Mouse (Mus musculus): ENCODE measurements around the gene P4ha1. TPM values are rescaled to one million over a fixed set of nuclear protein-coding genes. Genes with fewer than 3 reads are reported as not detected.
"Not testable (repeated sequence)": the region's sequence is repeated elsewhere in the genome, so short reads cannot be mapped to it uniquely, and the experiment has no call there.

Gene P4ha1
- polyA plus RNA-seq, 1 experiment from 2014 or later = 42.6 TPM

GRCm38 (mm10) chr10:59358744-59359143 lies 35.6 kb downstream of the P4ha1 start:
- Histone ChIP-seq H3K9me3 (no peaks in the 10 kb centered on the region), H3K27me3 (replicated peaks) (no peaks in the 10 kb centered on the region), H3K4me2 (replicated peaks) (no peak overlapping the region), H3K9ac (no peak overlapping the region), H3K36me3 (peaks cover 45% of the 10 kb centered on the region), H3K4me1 (no peaks in the 10 kb centered on the region), H3K4me3 (no peak overlapping the region), H3K27ac (no peak overlapping the region)
- WGBS = 91% methylated on average over 4 of the region's 4 CpGs
- no peak for ATAC-seq (ENCODE audit: low FRiP score, low read depth)

DNA sequence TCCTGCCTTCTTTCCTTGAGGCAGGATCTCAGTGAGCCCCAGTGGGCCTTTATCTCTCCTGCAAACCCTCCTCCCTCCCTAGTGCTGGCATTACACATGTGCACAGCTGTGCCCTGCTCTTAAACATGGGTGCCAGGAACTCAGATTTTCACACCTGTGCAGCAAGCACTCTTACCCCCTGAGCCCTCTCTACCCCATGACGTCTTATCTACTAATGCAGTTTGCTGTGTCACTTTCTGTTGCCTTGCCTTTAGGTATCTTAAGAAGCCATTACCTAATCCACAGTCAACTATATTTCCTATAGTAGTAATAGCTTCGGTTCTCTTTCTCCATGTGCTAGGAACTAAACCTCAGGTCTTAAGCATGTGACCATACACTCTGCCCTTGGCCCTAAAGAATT lies 40.1 kb downstream of the P4ha1 start:
- Histone ChIP-seq H3K9ac (no peak overlapping the region), H3K27ac (no peak overlapping the region), H3K27me3 (replicated peaks) (no peaks in the 10 kb centered on the region), H3K36me3 (peaks cover 68% of the 10 kb centered on the region), H3K4me1 (no peaks in the 10 kb centered on the region), H3K9me3 (no peaks in the 10 kb centered on the region), H3K4me3 (no peak overlapping the region), H3K4me2 (replicated peaks) (no peak overlapping the region)
- no peak for ATAC-seq (ENCODE audit: low FRiP score, low read depth)
- 97% methylated on average over 2 of the region's 2 CpGs for WGBS

GRCm38 (mm10) chr10:59364551-59364950 lies 41.5 kb downstream of the P4ha1 start:
- 91% methylated on average over 3 of the region's 3 CpGs for WGBS
- no peak overlapping the region for H3K4me3 ChIP-seq
- H3K36me3 ChIP-seq = peaks cover 80% of the 10 kb centered on the region

GRCm38 (mm10) chr10:59365804-59366589 lies 42.9 kb downstream of the P4ha1 start:
- Histone ChIP-seq H3K36me3 (peaks cover 88% of the 10 kb centered on the region), H3K9me3 (no peaks in the 10 kb centered on the region), H3K4me2 (replicated peaks) (no peak overlapping the region), H3K27me3 (replicated peaks) (no peaks in the 10 kb centered on the region), H3K4me3 (no peak overlapping the region), H3K27ac (no peak overlapping the region), H3K4me1 (no peaks in the 10 kb centered on the region), H3K9ac (no peak overlapping the region)
- no peak for ATAC-seq (ENCODE audit: low FRiP score, low read depth)
- 81% methylated on average over 5 of the region's 5 CpGs for WGBS

More at GRCm38 (mm10) chr10:59364551-59364950, 41.5 kb downstream of the P4ha1 start:
- no peaks in the 10 kb centered on the region for H3K9me3 ChIP-seq
- H3K9ac ChIP-seq = no peak overlapping the region
- H3K27ac ChIP-seq = no peak overlapping the region
- no peaks in the 10 kb centered on the region for H3K4me1 ChIP-seq
- no peaks in the 10 kb centered on the region for H3K27me3 ChIP-seq (replicated peaks)
- H3K4me2 ChIP-seq (replicated peaks) = no peak overlapping the region
- no peak for ATAC-seq (ENCODE audit: low FRiP score, low read depth)

DNA sequence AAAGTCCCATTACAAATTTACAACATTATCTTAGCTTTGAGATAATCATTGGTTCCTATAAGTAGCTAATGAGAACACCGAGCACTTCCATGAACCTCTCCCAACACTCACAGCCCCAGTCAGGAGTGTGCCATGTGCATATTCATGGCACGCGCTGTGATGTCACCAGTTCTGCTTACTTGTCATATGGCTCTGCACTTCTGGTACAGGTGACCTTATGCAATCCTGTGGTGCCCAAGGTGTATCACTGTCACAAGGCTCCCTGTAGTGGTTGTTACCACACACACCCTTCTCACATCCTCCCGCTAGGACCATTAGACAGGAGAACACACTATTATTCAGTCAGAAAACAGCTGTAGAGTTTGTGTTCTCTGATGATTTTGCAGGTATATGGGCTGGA lies 43.6 kb downstream of the P4ha1 start:
- H3K36me3 ChIP-seq = peaks cover 86% of the 10 kb centered on the region
- no peak overlapping the region for H3K27ac ChIP-seq
- no peak for ATAC-seq (ENCODE audit: low FRiP score, low read depth)
- no peaks in the 10 kb centered on the region for H3K9me3 ChIP-seq
- no peaks in the 10 kb centered on the region for H3K27me3 ChIP-seq (replicated peaks)
- H3K4me2 ChIP-seq (replicated peaks) = no peak overlapping the region
- WGBS = 95% methylated on average over 4 of the region's 4 CpGs
- no peaks in the 10 kb centered on the region for H3K4me1 ChIP-seq
- no peak overlapping the region for H3K9ac ChIP-seq
- no peak overlapping the region for H3K4me3 ChIP-seq

DNA sequence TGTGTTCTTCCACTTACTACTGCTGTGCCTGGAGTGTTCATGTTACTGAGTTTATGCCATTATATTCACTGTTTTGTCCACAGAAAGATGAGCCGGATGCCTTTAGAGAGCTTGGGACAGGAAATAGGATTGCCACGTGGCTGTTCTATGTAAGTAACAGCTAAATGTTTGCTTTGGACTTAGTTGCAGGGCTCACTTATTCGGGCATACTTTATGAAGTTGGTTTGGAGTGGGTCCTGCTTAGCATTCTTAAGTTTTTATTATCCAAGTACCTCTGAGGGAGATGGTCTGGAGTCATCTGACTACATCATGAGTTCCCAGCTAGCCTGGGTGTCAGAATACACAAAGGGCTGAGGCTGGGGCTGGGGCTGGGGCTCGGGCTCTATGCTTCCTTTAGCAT lies 44.1 kb downstream of the P4ha1 start:
- 94% methylated on average over 4 of the region's 4 CpGs for WGBS
- Histone ChIP-seq H3K9ac (no peak overlapping the region), H3K27me3 (replicated peaks) (no peaks in the 10 kb centered on the region), H3K4me2 (replicated peaks) (no peak overlapping the region), H3K4me1 (no peaks in the 10 kb centered on the region), H3K27ac (no peak overlapping the region), H3K36me3 (peaks cover 85% of the 10 kb centered on the region), H3K9me3 (no peaks in the 10 kb centered on the region), H3K4me3 (no peak overlapping the region)
- no peak for ATAC-seq (ENCODE audit: low FRiP score, low read depth)

- 91% methylated on average over 8 of the region's 8 CpGs for WGBS
- Histone ChIP-seq H3K4me2 (replicated peaks) (no peak overlapping the region), H3K27me3 (replicated peaks) (no peaks in the 10 kb centered on the region), H3K9me3 (no peaks in the 10 kb centered on the region), H3K4me1 (no peaks in the 10 kb centered on the region), H3K36me3 (peaks cover 82% of the 10 kb centered on the region), H3K27ac (no peak overlapping the region), H3K4me3 (no peak overlapping the region), H3K9ac (no peak overlapping the region)
- no peak for ATAC-seq (ENCODE audit: low FRiP score, low read depth)
These were observed 45.6 kb downstream of the P4ha1 start for GRCm38 (mm10) chr10:59368729-59369128.

GRCm38 (mm10) chr10:59369426-59369825 lies 46.3 kb downstream of the P4ha1 start:
- H3K4me1 ChIP-seq = no peaks in the 10 kb centered on the region
- no peak for ATAC-seq (ENCODE audit: low FRiP score, low read depth)
- no peak overlapping the region for H3K4me3 ChIP-seq
- no peaks in the 10 kb centered on the region for H3K27me3 ChIP-seq (replicated peaks)
- H3K36me3 ChIP-seq = peaks cover 81% of the 10 kb centered on the region
- no peak overlapping the region for H3K9ac ChIP-seq
- no peak overlapping the region for H3K4me2 ChIP-seq (replicated peaks)
- H3K9me3 ChIP-seq = no peaks in the 10 kb centered on the region
- H3K27ac ChIP-seq = no peak overlapping the region
- 94% methylated on average over 9 of the region's 9 CpGs for WGBS

- ATAC-seq (ENCODE audit: low FRiP score, low read depth) = no peak
- no peak overlapping the region for H3K27ac ChIP-seq
- no peaks in the 10 kb centered on the region for H3K9me3 ChIP-seq
- H3K4me1 ChIP-seq = 0 out of 2 replicates have a peak, but pooled peaks cover 6% of the 10 kb centered on the region
- H3K4me3 ChIP-seq = no peak overlapping the region
- no peaks in the 10 kb centered on the region for H3K27me3 ChIP-seq (replicated peaks)
- H3K4me2 ChIP-seq (replicated peaks) = no peak overlapping the region
- WGBS = 95% methylated on average over 10 of the region's 10 CpGs
- H3K9ac ChIP-seq = no peak overlapping the region
- peaks cover 12% of the 10 kb centered on the region for H3K36me3 ChIP-seq
These were observed 54.8 kb downstream of the P4ha1 start for GRCm38 (mm10) chr10:59377906-59378305.

- no peak for ATAC-seq (ENCODE audit: low FRiP score, low read depth)
- Histone ChIP-seq H3K4me3 (no peak overlapping the region), H3K27ac (no peak overlapping the region), H3K9ac (no peak overlapping the region), H3K36me3 (peaks cover 8% of the 10 kb centered on the region; the same call in 1 of the 2 replicates), H3K27me3 (replicated peaks) (no peaks in the 10 kb centered on the region), H3K4me2 (replicated peaks) (no peak overlapping the region), H3K4me1 (0 out of 2 replicates have a peak, but pooled peaks cover 6% of the 10 kb centered on the region), H3K9me3 (no peaks in the 10 kb centered on the region)
- WGBS = 91% methylated on average over 4 of the region's 4 CpGs
These were observed 55.6 kb downstream of the P4ha1 start for GRCm38 (mm10) chr10:59378728-59379127.

GRCm38 (mm10) chr10:59379927-59380326 lies 56.8 kb downstream of the P4ha1 start:
- Histone ChIP-seq H3K27me3 (replicated peaks) (no peaks in the 10 kb centered on the region), H3K36me3 (no peaks in the 10 kb centered on the region), H3K27ac (no peak overlapping the region), H3K4me2 (replicated peaks) (no peak overlapping the region), H3K9ac (no peak overlapping the region), H3K4me1 (0 out of 2 replicates have a peak, but pooled peaks cover 6% of the 10 kb centered on the region), H3K4me3 (no peak overlapping the region), H3K9me3 (no peaks in the 10 kb centered on the region)
- ATAC-seq (ENCODE audit: low FRiP score, low read depth) = no peak
- 67% methylated on average over 3 of the region's 3 CpGs for WGBS

DNA sequence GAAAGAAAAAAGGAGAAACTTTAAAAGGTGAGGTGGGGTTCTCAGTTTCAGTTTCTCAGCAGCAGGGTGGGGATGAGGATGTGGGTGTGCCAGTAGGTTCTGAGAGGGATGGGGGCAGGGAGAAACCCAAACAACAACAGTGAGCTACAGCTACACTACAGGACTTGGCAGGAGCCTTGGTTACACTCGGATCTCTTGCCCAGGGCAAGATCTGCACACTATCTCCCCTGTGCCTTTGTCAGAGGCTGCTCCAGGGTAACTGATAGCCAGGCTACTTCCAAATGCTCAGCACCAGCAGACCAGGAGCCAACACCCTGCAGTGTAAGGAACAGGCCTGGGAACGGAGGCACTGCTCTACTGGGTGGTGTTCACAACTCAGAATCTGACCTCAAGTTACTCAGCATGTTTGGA lies 57.3 kb downstream of the P4ha1 start:
- H3K9ac ChIP-seq = no peak overlapping the region
- H3K36me3 ChIP-seq = no peaks in the 10 kb centered on the region
- WGBS = 80% methylated on average over 2 of the region's 2 CpGs
- no peak overlapping the region for H3K4me2 ChIP-seq (replicated peaks)
- no peaks in the 10 kb centered on the region for H3K9me3 ChIP-seq
- H3K4me1 ChIP-seq = 0 out of 2 replicates have a peak, but pooled peaks cover 6% of the 10 kb centered on the region
- H3K27me3 ChIP-seq (replicated peaks) = no peaks in the 10 kb centered on the region
- no peak overlapping the region for H3K4me3 ChIP-seq
- no peak overlapping the region for H3K27ac ChIP-seq
- ATAC-seq (ENCODE audit: low FRiP score, low read depth) = no peak

DNA sequence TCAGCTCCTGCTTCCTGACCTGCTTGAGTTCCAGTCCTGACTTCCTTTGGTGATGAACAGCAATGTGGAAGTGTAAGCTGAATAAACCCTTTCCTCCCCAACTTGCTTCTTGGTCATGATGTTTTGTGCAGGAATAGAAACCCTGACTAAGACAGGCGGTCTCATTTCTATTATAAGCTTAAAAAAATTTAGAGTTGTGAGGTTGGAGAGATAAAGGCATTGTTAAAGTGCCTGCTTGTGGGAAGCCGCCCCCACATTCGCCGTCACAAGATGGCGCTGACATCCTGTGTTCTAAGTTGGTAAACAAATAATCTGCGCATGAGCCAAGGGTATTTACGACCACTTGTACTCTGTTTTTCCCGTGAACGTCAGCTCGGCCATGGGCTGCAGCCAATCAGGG lies 58.5 kb downstream of the P4ha1 start:
- H3K27me3 ChIP-seq (replicated peaks); H3K4me2 ChIP-seq (replicated peaks); H3K9me3 ChIP-seq; ATAC-seq (ENCODE audit: low FRiP score, low read depth); H3K4me1 ChIP-seq; H3K27ac ChIP-seq; H3K4me3 ChIP-seq; H3K36me3 ChIP-seq; H3K9ac ChIP-seq: not testable (repeated sequence)
- 72% methylated on average over 7 of the region's 10 CpGs for WGBS

All from neural tube, embryonic 12.5 days (tissue).